Mouse (Mus musculus) liver, embryonic 13.5 days (tissue): Measurements from ENCODE around the gene Gm49395. TPM values are rescaled to one million over a fixed set of nuclear protein-coding genes. Genes with fewer than 3 reads are reported as not detected.

Experiments used
- ATAC-seq: fragments of 200-750 bp; cut with Nextera tagmentation; 2 replicates; pipeline ENCODE4 v1.8.0; 2017; ENCODE audit warnings: low read depth, mild to moderate bottlenecking, moderate number of reproducible peaks, moderate library complexity
- DNase-seq: peaks from one replicate; pipeline ENCODE4 v3.0.0; 2022
- H3K27ac ChIP-seq: fragments of 300-500 bp; sonication (generic); 2 replicates; pipeline ENCODE4 v1.5.1; 2015; ENCODE audit warnings: moderate library complexity, mild to moderate bottlenecking, inconsistent platforms
- H3K27me3 ChIP-seq: fragments of 300-500 bp; sonication (generic); 2 replicates; pipeline ENCODE4 v1.6.1; 2015; ENCODE audit warnings: mild to moderate bottlenecking, inconsistent platforms
- H3K36me3 ChIP-seq: fragments of 300-500 bp; sonication (generic); 2 replicates; pipeline ENCODE4 v1.6.1; 2015; ENCODE audit warnings: mild to moderate bottlenecking, inconsistent platforms
- H3K4me1 ChIP-seq: fragments of 300-500 bp; sonication (generic); replicated peaks from 2 replicates; pipeline ENCODE4 v1.6.1; 2015; ENCODE audit warnings: inconsistent platforms
- H3K4me2 ChIP-seq: fragments of 300-500 bp; sonication (generic); 2 replicates; pipeline ENCODE4 v1.6.1; 2015; ENCODE audit warnings: inconsistent platforms, mild to moderate bottlenecking, moderate library complexity
- H3K4me3 ChIP-seq: fragments of 300-500 bp; sonication (generic); replicated peaks from 2 replicates; pipeline ENCODE4 v1.5.1; 2015; ENCODE audit warnings: mild to moderate bottlenecking, inconsistent platforms
- H3K9ac ChIP-seq: fragments of 300-500 bp; sonication (generic); 2 replicates; pipeline ENCODE4 v1.6.1; 2015; ENCODE audit warnings: mild to moderate bottlenecking, inconsistent platforms
- H3K9me3 ChIP-seq: fragments of 300-500 bp; sonication (generic); replicated peaks from 2 replicates; pipeline ENCODE4 v1.6.1; 2016; ENCODE audit warnings: inconsistent platforms
- WGBS: fragments of 180-500 bp; shearing (Covaris S2); methylation state at CpG from one replicate; pipeline ENCODE4 v1.1.7; 2015; ENCODE audit not compliant: insufficient replicate concordance; 5-methylcytosine and 5-hydroxymethylcytosine counted together
- polyA plus RNA-seq: library from polyadenylated mRNA; unstranded; fragments of >200 nt; fragmentation: Nextera tagmentation; extraction: Ambion mirVana; gene quantifications from 2 replicates; pipeline ENCODE4 v1.2.1, GENCODE M21; 2015

Gm49395 gene
- polyA plus RNA-seq, 1 experiment from 2014 or later: 2.9 TPM

DNA sequence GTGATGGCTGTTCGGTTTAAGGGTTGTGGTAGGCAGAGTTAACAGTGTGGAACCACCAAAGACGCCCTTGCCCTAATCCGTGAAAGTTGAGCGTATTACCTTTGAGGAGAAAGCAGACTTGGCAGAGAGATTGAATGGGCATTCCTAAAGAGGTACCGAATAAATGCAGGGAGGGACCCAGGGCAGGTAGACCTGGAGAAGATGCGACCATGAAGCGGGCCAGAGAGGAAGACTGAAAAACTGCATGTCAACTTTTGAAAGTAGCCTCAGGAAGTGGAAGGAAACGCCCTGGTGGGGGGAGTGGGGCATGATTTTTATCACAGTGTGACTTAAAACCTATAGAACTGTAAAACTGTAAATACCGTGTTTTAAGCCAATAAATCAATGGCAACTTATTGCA lies 2.3 kb downstream of the Gm49395 start:
- H3K4me2 ChIP-seq: no peak overlapping the region
- DNase-seq: no peak
- no peak for ATAC-seq
- peaks cover 35% of the 10 kb centered on the region for H3K27me3 ChIP-seq
- H3K4me1 ChIP-seq: peaks cover 12% of the 10 kb centered on the region; the same call in 1 of the 2 replicates
- 56% methylated on average over 9 of the region's 9 CpGs for WGBS
- no peaks in the 10 kb centered on the region for H3K9me3 ChIP-seq
- no peak overlapping the region for H3K27ac ChIP-seq
- H3K9ac ChIP-seq: no peak overlapping the region
- H3K4me3 ChIP-seq: no peak overlapping the region
- no peaks in the 10 kb centered on the region for H3K36me3 ChIP-seq

DNA sequence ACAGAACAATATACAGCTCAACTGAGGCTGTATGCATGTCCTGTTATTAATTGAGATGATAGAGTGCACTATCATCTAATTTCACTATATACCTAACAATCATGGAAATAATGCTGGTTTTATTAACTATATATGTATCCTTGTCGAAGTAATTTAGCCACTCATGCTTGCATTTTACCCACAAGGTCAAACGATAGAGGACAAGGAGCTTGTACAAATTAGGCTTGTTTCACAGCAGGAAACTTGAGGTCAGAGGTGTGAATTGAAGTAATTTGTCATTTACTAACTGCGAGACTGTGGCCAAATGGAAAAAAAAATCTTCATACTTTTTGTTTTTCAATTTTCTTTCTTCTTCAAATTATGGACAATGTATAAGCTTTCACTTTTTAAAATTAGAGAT lies 3.5 kb downstream of the Gm49395 start:
- no peaks in the 10 kb centered on the region for H3K36me3 ChIP-seq
- no peak overlapping the region for H3K4me3 ChIP-seq
- no peak overlapping the region for H3K4me2 ChIP-seq
- no peak overlapping the region for H3K27ac ChIP-seq
- 58% methylated on average over 3 of the region's 3 CpGs for WGBS
- no peaks in the 10 kb centered on the region for H3K9me3 ChIP-seq
- no peak for ATAC-seq
- H3K27me3 ChIP-seq: peaks cover 35% of the 10 kb centered on the region
- no peak for DNase-seq
- peaks cover 12% of the 10 kb centered on the region; the same call in 1 of the 2 replicates for H3K4me1 ChIP-seq
- H3K9ac ChIP-seq: no peak overlapping the region

DNA sequence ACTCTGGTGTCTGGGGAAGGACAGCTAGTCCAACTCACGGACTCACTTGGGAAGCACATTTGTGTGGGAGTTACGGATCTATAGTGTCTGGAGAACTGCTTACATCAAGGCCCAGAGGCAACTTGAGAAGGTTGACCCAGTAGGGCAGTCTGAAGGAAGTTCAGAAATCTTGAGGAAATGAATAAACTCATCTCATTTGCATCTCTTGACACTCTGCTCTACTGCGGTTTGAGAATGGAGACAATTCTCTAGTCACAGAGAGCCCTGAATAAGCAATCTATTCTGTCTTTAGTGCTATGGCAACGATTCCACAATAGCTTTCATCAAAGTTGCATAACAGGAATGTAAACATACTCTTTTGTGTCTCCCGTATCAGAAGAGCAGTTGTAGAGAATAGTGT lies 4.8 kb downstream of the Gm49395 start:
- no peaks in the 10 kb centered on the region for H3K9me3 ChIP-seq
- H3K4me1 ChIP-seq: peaks cover 17% of the 10 kb centered on the region
- DNase-seq: no peak
- no peak overlapping the region for H3K4me3 ChIP-seq
- ATAC-seq: no peak
- peaks cover 28% of the 10 kb centered on the region for H3K27me3 ChIP-seq
- H3K9ac ChIP-seq: no peak overlapping the region
- H3K36me3 ChIP-seq: no peaks in the 10 kb centered on the region
- 61% methylated on average over 5 of the region's 5 CpGs for WGBS
- no peak overlapping the region for H3K4me2 ChIP-seq
- no peak overlapping the region for H3K27ac ChIP-seq

DNA sequence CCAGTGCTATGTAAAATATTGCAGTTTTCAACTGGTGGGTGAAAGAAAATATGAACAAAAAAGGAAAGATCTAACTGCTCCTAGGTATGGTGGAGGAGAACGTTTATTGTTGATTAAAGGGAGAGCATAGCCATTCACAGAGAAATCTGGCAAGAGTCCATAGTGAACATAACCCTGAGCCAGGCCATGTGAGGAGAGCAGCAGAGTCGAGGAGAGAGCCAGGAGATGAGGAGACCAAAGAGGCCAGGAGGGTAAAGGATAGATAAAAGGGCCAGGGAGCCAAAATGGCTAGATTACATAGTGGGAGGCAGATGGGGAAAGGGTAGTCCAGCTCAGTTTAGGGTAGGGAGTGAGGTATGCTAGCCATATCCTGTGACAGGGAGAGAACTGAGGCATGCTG lies 5.5 kb downstream of the Gm49395 start:
- 37% methylated on average over 2 of the region's 2 CpGs for WGBS
- Histone ChIP-seq H3K4me3 (no peak overlapping the region), H3K36me3 (no peaks in the 10 kb centered on the region), H3K27me3 (peaks cover 20% of the 10 kb centered on the region), H3K4me2 (no peak overlapping the region), H3K9me3 (no peaks in the 10 kb centered on the region), H3K9ac (no peak overlapping the region), H3K4me1 (peaks cover 21% of the 10 kb centered on the region), H3K27ac (no peak overlapping the region)
- DNase-seq (no peak), ATAC-seq (no peak)

DNA sequence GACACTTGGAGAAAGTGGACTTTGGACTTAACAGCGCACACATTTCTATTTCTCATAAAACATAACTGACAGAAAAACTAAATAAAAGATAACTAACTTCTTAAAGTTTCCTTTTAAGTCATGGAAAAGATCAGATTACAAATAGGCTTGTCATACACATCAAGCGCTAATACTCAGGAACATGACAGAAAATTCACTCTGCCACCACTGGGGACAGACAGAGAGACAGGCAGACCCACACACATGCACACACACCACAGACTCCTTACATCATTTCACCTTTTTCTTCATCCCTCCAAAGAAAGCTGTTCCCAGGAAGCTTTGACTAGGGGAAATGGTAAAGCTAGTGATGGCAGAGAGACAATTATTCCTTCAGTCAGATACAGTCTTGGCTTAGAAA lies 6.3 kb downstream of the Gm49395 start:
- no peak overlapping the region for H3K9ac ChIP-seq
- ATAC-seq (no peak), DNase-seq (no peak)
- no peak overlapping the region for H3K27ac ChIP-seq
- H3K27me3 ChIP-seq: peaks cover 12% of the 10 kb centered on the region
- H3K4me1 ChIP-seq: peaks cover 24% of the 10 kb centered on the region
- 84% methylated on average over 2 of the region's 2 CpGs for WGBS
- no peaks in the 10 kb centered on the region for H3K36me3 ChIP-seq
- H3K9me3 ChIP-seq: no peaks in the 10 kb centered on the region
- H3K4me2 ChIP-seq: no peak overlapping the region
- no peak overlapping the region for H3K4me3 ChIP-seq

DNA sequence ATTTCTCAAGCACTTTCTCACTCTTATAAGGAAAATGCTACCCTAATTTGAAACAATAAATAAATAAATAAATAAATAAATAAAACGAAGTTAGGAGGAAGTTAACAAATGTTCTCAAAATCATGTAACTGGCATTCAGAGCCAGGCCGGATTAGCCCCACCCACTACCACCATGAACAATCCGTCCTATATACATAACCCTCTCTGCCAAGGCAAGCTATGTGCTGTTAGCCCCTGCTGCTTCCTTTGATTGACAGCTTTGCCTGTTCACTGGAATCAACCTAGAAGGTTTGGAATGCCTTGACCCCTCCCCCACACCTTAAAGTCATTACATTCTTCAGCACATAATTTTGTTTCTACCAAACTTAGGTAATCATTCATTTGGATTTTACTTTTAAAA lies 10.2 kb downstream of the Gm49395 start:
- H3K4me2 ChIP-seq: peak overlapping the region; percentile 97
- H3K27ac ChIP-seq: peak overlapping the region; percentile 99

DNA sequence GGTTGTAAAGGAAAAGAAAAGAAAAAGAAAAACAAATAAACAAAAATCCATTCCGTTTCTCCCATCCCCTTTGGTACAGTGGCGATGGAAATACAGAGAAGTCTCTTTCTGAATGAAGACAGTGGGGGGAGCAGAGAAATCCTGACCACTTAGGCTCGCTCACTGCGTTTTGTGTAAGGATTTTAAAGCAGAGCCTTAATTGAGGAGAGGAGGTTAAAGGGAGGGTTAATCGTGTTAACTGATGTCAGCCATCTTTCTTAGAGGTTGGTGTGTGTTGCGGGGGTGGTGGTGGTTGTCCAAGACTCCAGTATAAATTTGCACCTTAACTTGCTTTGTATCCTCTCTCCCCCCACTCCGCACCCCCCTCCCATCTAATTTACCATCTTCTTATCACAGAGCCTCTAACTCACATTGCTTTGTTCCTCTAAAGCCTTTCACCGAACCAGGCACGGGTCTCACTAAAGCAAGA lies 10.7 kb downstream of the Gm49395 start:
- Histone ChIP-seq H3K4me1 (peaks cover 45% of the 10 kb centered on the region), H3K27ac (peak overlapping the region; percentile 99), H3K4me3 (peak overlapping the region; percentile 84), H3K4me2 (peak overlapping the region; percentile 97), H3K36me3 (peaks cover 23% of the 10 kb centered on the region), H3K9me3 (no peaks in the 10 kb centered on the region), H3K9ac (peak overlapping the region; percentile 95), H3K27me3 (no peaks in the 10 kb centered on the region)
- WGBS: 22% methylated on average over 9 of the region's 9 CpGs
- DNase-seq (no peak), ATAC-seq (peak; percentile 45)

More for the DNA sequence above, 10.2 kb downstream of the Gm49395 start:
- Histone ChIP-seq H3K4me1 (peaks cover 46% of the 10 kb centered on the region), H3K4me3 (peak overlapping the region; percentile 84; the same call in 1 of the 2 replicates), H3K27me3 (no peaks in the 10 kb centered on the region), H3K9me3 (no peaks in the 10 kb centered on the region), H3K9ac (peak overlapping the region; percentile 95; the same call in 1 of the 2 replicates), H3K36me3 (peaks cover 20% of the 10 kb centered on the region)
- ATAC-seq: no peak
- WGBS: 64% methylated on average over 3 of the region's 3 CpGs
- DNase-seq: no peak

DNA sequence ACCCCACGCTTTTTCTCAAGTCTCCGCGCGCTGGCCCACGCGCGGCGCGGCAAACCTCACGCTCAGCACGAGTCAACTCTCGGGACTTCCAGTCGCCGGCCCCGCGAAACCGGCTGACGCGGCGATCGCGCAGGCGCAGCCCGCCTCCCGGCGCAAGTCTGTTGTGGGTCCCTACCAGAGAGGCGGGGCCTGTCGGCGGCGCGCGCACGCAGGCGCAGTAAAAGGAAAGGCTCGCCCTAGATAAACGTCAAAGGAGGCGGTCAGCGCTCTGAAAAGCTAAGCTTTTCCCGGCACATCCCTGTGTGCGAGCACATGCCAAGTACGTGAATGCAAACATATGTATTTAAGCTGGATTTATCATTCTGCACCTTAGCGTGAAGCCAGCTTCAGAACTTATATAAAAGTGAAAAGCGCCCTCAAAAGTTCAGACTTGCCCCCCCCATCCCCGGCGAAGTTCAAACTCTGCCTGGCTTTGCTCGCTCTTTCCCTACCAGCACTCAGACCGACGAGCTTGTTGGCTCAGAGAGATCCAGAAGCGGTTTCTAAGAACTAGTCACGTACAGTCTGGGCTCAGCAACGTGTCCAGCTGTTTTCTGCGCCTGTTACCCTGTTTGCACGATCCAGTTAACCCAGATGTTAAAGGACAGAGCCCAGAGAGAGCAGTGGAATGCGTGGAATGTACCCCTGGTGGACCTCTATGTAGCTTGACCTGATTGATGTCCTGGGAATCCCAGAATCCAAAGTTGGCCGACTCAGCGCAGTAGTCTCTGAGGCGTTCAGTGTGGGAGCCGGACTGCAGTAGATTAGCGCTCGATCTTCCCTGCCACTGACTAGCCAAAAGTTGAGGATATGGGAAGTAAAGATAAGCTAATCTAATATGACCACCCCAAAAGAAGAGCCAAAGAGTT lies 11.4 kb downstream of the Gm49395 start, which contains the start of gene Pelo:
Gene Pelo, minus strand, starts transcription at position 118 of the 908 bp plus-strand sequence.
- WGBS: under 1% methylated on average over 60 of the region's 60 CpGs
- H3K4me3 ChIP-seq: peak within 1 kb of the TSS; percentile 84
- ATAC-seq (peak; percentile 88), DNase-seq (peak; percentile 94)
- no peaks in the 10 kb centered on the region for H3K27me3 ChIP-seq
- peak within 1 kb of the TSS; percentile 97 for H3K4me2 ChIP-seq
- H3K27ac ChIP-seq: peak within 1 kb of the TSS; percentile 99
- no peaks in the 10 kb centered on the region for H3K9me3 ChIP-seq
- peak within 1 kb of the TSS; percentile 95 for H3K9ac ChIP-seq
- H3K36me3 ChIP-seq: peaks cover 30% of the 10 kb centered on the region
- peaks cover 47% of the 10 kb centered on the region for H3K4me1 ChIP-seq

DNA sequence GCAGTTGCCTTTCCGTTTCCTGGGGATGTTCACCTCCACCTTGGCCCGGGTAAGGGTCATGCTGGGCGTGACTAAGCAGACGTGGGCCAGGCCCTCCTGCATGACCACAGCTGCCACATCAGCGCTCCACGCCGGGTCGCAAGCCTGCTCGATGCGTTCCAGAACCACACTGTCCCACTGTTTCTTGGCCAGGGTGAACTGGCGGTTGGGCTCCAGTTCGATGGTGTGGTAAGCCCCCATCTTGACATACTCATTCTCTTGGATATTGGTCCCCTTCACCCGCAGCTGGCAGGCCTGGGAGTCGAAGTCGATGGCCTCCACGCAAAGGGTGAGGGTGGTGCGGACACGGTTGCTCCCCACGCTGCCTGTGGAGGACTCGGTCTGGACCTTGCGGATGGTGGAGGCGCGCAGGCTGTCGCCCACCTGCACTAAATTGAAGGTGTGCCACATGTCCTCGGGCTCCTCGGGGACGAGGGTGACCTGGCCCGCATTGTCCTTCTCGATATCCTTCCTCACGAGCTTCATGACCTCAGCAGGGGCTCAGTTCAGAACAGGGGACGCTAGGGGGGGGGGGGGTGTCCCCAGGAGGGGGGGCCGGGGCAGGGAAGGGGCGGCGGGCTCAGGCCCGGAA lies 12.2 kb downstream of the Gm49395 start:
- Histone ChIP-seq H3K4me1 (peaks cover 47% of the 10 kb centered on the region), H3K9ac (peak overlapping the region; percentile 95), H3K9me3 (no peaks in the 10 kb centered on the region), H3K27me3 (no peaks in the 10 kb centered on the region), H3K4me2 (peak overlapping the region; percentile 97), H3K27ac (peak overlapping the region; percentile 99), H3K4me3 (peak overlapping the region; percentile 84), H3K36me3 (peaks cover 31% of the 10 kb centered on the region)
- 1% methylated on average over 33 of the region's 35 CpGs for WGBS
- ATAC-seq (peak; percentile 52), DNase-seq (peak; percentile 52)

DNA sequence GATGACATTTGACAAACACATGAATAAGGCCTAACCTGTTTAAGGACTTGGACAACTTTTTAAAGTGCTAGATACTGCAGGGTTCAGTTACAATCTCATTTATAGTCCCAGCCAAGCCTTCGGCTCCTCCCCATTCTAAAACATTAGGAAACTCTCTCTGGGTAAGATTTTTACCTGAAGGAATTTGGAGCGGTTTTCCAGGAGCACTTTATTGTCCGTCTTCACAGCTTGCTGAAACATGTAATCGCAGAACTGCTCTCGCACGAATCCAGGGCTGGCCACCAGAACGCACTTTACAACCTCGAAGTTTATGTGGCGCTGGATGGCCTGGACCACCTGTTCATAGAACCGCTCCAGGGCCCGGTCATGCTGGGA lies 12.7 kb downstream of the Gm49395 start:
- 45% methylated on average over 11 of the region's 11 CpGs for WGBS
- Histone ChIP-seq H3K4me3 (peak overlapping the region; percentile 84), H3K9ac (peak overlapping the region; percentile 95), H3K9me3 (no peaks in the 10 kb centered on the region), H3K27ac (peak overlapping the region; percentile 99), H3K4me1 (peaks cover 47% of the 10 kb centered on the region), H3K36me3 (peaks cover 31% of the 10 kb centered on the region), H3K27me3 (no peaks in the 10 kb centered on the region), H3K4me2 (peak overlapping the region; percentile 97)
- DNase-seq: no peak
- no peak for ATAC-seq

DNA sequence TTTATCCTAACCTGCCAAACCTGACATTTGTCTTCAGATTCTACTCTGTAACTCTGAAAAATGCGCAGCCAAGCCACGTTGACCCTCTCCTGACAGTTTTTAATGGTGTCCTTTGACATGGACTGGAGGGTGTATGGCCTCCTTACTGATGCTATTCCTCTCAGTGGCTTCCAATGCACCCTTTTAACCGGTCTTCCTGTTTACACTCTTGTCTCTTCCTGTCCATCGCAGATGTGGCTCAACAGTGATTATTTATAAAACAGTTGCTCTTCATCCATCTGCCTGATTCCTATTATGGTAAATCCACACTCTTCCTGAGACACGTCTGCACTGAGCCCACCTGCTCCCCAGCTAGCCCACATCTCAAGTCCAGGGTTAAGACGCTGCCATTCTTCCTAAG lies 15.7 kb downstream of the Gm49395 start:
- H3K4me2 ChIP-seq: no peak overlapping the region
- DNase-seq: no peak
- ATAC-seq: no peak
- H3K9ac ChIP-seq: no peak overlapping the region
- H3K27ac ChIP-seq: no peak overlapping the region; the same call in 1 of the 2 replicates
- H3K4me3 ChIP-seq: no peak overlapping the region
- no peaks in the 10 kb centered on the region for H3K9me3 ChIP-seq
- peaks cover 31% of the 10 kb centered on the region for H3K36me3 ChIP-seq
- peaks cover 32% of the 10 kb centered on the region for H3K4me1 ChIP-seq
- WGBS: 65% methylated on average over 6 of the region's 6 CpGs
- H3K27me3 ChIP-seq: no peaks in the 10 kb centered on the region
